Mouse (Mus musculus) urinary bladder, postnatal 36 days (tissue): ENCODE data around the gene Dgke.
"Not testable (repeated sequence)": the region's sequence is repeated elsewhere in the genome, so short reads cannot be mapped to it uniquely, and the experiment has no call there.

Experiments
- DNase-seq, 2 experiments: peaks; one replicate each; pipeline ENCODE4 v3.0.0; 2022; ENCODE audit warnings: low spot score in 2 of 2, mixed read lengths in 1 of 2

The Dgke gene

DNA sequence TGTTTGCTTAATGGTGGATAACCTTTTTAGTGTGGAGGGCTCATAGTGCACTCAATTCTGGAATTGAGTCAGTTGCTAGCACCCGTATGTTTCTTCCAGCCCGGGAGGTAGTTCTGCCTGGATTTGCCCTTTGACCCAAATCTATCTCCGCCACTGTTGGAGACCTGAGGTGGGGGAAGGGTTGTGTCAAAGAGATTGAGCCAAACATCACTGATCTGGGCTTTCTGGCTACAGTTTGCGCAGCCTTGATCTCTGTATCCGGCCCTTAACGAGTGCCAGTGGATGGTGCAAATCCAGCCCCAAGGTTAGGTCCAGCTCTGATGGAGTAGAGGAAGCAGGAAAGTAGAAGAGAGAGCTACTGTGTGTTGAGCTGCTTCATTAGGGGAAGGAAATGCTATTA, 63.6 kb downstream of the Dgke start:
- no peak for DNase-seq

DNA sequence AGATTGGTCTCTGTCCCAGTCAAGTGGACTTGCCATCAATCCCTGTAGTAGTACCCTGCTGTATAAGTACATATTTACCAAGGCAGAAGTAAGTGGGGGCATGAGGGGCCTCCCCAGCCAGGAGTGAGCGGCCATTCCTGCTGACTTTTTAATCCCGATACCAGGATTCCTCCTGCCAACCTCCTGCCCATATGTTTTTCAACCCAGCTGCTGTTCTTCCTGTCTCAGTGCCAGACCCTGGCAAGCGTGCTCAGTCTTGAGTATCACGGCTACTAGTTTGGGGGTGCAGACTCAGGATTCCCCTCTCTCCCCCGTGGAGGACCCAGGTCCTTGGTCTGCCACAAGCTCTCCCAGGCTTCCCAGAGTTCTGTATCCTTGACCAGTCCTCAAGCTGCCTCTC, 64.0 kb downstream of the Dgke start:
- DNase-seq, result no peak

DNA sequence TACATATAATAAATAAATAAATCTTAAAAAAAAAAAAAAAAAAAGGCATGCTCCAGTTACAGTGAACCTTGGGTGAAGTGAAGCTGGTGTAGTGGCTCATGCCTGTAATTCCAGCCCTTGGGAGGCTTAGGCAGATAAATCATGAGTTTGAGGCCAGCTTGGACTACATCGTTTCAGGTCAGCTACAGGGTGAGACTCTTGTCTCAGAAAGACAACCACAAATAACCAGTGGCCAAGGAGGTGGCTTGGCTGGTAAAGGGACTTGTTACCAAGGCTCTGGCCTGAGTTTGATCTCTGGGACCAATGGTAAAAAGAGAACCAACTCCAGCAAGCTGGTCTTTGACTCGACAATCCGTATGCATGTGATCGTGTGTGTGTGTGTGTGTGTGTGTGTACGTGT, 64.6 kb downstream of the Dgke start:
- DNase-seq, result no peak

DNA sequence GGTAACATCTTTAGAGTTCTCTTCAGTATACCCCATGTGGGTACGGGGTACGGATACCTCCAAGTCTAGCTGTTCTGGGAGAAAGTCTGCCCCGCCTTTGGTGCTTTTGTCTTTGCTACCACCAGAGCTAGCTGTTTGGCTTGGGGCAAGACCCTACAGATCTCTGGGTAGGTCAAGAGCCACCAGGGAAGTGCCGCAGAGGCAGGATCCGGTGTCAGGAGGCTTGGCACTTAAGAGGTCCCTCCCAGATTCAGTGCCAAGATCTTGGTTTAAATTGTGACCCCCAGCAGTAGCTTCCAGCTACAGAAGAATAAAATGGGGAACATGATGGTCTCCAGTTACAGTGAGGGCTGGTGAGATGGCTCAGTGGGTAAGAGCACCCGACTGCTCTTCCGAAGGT, 65.1 kb downstream of the Dgke start:
- DNase-seq, result no peak

DNA sequence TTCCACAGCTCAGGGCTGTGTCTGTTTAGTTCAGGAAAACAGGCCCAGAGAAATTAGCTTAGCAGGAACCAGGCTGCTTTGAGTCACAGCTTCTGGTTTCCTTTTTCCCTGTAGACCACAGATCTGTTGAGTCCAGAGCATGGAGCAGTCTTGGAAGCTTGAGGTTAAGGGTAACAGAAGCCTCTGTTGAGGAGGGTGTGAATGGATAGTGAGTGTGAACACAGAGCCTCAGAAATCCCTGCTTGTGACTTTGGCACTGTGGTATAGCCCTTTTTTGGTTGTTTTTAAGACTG, 66.2 kb downstream of the Dgke start:
- DNase-seq, result no peak

DNA sequence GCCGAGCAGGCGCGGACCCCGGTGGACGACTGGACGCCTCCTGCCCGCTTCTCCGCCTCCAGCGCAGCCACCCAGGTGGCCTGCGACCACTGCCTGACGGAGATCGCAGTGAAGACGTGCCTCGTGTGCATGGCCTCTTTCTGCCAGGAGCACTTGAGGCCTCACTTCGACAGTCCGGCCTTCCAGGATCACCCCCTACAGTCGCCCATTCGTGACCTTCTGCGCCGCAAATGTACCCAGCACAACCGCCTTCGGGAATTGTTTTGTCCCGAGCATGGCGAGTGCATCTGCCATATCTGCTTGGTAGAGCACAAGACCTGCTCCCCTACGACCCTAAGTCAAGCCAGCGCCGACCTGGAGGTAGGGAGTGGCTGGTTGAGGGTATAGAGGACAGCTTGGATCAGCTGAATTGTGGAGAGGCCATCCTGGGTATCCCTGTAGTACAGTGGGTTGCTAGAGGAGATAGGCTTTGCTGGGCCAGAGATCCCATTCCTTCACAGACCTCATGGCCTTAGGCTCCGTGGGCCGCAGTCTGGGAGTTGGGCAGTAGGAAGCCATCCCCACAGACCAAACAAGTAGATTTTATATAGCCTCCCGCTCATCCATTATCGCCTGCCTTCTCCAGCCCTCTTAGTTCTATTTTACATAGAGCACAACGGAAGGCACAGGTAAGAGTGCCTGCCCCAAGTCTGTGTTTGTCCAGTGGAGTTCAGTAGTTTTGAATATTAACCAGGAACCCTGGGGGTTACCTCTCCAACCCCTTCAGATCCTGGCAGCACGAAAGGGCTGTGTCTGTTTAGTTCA, 66.7 kb downstream of the Dgke start:
- peak in 1 of 2 experiments; percentile 28 for DNase-seq

DNA sequence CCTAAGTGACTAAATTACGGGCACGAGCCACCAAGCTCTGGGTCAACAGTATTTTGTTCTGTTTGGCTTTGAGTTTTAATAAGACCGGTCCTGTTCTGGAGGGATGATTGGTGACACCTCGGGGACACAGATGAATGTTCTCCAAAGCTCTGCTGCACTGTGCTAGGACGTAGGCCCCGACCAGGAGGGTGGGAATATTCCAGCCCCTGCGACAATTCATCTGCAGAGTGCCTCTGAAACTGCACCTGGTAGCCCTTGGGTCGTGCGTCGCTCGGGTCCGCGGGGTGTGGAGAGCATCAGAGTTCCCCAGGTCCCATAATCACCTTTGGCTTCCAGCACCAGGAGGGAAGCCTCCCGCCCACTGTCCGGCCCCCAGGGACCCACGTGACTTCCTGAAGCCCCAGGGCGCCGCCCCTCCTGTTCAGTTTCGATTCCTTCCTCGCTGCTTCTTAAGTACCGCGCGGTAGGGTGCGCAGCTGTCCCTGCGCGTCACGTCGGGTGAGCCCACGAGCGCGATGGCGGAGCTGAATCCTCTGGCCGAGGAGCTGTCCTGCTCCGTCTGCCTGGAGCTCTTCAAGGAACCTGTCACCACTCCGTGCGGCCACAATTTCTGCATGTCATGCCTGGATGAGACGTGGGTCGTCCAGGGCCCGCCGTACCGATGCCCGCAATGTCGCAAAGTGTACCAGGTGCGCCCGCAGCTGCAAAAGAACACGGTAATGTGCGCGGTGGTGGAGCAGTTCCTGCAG, 67.5 kb downstream of the Dgke start, which contains the start of gene Trim25:
Gene Trim25, plus strand, starts transcription at position 403 of the 749 bp plus-strand sequence.
- peak; percentile 91 to 94 for DNase-seq

DNA sequence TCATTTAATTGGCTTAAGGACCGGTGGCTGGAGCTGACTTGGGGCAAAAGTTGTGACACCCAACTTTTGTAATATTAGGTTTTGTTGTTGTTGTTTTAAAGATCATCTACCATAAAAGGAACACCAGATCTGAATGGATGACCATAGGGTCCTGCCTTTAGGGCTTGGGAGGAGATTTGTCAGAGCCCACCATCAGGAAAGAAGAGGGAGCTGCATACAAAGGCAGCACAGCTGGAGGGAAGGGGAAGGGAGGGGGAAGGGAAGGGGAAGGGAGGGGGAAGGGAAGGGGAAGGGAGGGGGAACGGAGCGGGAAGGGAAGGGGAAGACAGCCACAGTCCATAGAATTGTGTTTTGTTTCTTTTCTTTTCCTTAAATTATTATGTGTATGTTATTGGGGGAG, 68.2 kb downstream of the Dgke start:
- no peak for DNase-seq

DNA sequence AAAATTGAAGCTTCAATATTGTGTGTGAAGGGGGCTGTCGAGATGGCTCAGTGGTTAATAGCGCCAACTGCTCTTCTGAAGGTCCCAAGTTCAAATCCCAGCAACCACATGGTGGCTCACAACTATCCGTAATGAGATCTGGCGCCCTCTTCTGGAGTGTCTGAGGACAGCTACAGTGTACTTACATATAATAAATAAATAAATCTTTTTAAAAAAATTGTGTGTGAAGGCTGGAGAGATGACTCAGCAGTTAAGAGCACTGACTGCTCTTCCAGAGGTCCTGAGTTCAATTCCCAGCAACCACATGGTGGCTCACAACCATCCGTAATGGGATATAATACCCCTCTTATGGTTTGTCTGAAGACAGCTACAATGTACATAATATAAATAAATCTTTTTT, 69.3 kb downstream of the Dgke start:
- DNase-seq, result not testable (repeated sequence)

DNA sequence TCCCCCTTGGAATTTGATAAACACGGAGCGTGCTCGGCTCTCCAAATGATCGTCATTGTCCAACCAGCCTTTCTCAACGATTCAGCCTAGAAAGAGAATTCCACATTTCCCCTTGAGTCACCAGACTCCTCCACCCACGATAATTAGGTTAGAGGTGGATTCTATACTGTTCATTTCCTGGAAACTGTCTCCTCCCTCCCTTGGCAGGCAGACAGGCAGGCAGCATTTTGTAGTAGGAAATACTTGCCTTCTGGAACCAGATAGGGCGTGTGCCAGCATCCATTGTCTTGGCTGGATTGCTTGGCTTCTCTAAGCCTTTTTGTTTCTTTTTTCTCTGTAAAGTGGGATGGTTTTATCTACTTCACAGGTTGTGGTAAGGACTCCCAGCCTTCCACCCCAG, 70.2 kb downstream of the Dgke start:
- DNase-seq, result peak in 1 of 2 experiments; percentile 49

DNA sequence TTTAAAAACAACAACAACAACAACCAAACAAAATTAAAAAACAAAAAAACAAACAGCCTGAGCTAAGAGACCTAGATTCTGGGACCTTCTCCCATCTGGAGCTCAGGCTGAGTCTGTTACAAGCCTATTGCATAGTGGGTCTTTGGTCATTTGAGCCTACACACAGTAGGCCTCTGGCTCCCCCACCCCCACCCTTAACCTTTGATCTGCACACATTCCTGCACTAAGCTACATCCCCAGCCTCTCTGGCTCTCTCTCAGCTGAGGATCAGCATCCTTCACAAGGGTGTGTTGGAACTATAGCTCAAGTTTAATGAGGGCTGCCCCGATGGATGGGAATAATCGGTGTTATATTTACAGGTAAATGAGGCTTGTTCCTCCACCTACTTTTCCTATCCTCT, 71.0 kb downstream of the Dgke start:
- DNase-seq, result no peak

DNA sequence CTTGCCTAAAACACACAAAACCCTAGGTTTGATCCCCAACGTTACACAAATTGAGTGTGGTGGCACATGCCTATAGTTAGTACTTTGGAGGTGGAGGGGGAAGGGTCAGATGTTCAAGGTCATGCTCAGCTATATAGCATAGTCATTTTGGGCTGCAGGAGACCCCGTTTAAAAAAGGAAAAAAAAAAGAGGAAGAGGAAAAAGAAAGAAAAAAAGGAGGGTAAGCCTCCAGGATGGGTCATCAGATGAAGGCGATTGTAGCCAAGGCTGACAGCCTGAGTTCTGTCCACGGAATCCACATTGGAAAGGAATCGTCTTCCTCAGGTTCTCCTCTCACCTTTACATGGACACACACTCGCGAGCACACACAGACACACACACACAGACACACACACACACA, 72.2 kb downstream of the Dgke start:
- no peak for DNase-seq

DNA sequence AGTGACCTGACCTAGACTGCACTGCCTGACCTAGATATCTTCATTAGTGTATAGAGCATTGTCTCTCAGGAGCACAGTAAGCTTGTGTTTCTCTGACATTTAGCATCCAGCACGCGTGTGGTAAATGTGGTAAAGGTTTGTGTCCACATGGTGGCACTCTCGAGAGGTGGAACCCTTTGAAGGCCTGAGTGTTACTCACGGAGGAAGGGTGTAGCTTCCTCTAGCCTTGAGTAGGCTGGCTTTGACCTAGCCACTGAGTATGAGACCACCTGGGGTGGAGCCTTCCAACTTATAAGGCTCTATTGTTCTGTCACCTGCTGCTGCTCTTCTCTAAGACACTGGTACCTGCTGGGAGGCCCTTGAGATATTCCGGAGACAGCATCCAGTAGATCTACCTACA, 73.0 kb downstream of the Dgke start:
- peak in 1 of 2 experiments; percentile 65 for DNase-seq

DNA sequence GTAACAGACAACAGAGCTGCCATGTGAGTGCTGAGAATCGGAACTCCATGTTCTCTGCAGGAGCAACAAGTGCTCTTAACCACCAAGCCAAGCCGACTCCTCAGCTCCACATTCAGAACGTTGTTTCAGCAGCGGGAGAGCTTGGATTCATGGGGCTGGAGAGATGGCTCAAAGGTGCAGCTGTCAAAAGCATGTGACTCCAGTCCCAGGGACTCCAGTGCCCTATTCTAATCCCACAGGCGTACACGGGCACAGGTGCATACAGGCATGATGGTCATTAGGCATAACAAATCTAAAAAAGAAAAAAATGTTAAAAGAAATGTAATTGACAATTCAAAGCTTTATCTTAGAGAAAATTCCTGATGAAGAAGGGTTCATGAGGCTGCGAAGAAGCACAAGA, 73.5 kb downstream of the Dgke start:
- DNase-seq, result no peak

DNA sequence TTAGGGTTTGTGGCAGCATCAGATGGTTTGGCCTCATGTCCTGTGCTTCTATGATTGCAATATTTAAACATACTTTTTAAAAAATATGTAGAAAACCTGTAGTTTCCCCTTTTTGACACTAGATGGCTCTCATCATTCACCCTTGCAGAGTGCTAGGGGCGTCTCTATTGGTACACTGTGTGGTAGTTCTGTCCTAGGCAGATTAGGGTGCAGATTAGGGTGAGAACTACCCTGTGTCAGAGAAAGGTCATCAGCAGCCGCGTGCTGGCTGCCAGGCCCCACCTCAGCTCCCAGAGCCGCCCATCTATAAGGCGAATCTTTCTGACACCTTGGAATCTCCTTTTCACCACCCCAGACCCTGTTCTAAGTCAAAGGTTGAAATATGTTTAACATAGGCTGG, 77.1 kb downstream of the Dgke start:
- DNase-seq, result no peak

DNA sequence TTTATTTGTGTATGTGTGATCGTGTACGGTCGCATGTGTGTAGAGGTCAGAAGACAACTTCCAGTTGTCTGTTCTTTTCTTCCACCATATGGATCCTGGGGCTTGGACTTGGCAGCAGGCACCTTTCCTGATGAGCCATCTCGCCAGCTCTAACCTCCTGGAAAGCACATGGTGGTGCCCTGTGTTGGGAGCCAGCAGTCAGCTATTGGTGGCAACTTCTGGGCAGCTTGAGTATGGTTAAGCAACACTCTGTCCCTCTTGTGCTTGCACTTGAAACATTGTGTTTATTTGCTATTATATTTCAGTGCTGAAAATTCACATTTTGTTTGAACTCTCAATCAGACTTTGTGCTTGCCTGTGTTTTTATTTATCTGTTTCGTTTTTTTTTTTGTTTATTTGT, 77.7 kb downstream of the Dgke start:
- no peak for DNase-seq

DNA sequence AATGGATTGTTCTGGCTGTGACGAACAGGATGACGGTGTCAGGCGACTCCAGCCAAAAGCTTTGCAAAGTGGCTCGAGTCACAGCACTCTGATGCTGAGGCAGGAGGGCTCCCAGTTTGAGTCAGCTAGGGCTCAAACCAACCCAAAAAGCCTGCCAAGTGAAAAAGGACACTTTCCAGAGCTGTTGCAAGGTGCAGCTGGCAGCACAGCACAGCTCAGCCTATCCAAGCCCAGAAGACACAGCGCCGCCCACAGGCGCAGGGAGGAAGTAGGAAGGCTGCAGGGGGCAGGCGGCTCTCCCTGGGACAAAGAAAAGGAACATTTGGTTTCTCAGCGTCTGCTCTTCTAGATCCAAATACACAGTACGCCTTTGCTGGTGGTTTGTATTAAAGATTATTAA, 80.0 kb downstream of the Dgke start:
- no peak for DNase-seq
